ENCODE assay signal across 12 mouse cellular contexts in the genomic region with DNA sequence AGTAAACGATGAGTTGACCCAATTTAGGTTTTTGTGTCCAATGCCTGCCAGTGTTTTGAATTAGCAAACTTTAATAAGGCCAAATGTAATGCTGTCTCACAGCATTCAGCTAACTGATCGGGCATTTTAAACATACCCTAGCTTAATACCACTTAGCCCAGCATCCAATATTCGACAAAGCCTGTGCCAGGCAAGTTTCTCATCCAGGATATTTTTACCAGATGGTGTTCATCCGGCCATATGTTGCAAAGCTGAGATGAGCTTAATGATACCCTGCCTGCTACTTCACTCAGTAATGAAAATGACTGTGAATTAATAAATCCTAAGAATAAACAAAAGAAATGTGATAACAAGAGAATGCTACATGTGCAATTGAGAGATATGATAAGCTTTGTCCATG.
DNase-seq lines count a peak whose midpoint lies in the region; ATAC-seq lines count a peak whose summit lies in the region.
"Had no signal": no experiment of that assay in that cellular context is flagged by ENCODE, and none has a peak within 500 bp of the region (broad histone marks: within the 10 kb centered on the region; RNA-seq: fewer than 3 reads in every experiment).

No protein-coding gene starts in this region.

- H3K27ac ChIP-seq in forebrain, embryonic 12.5 days = no peak overlapping the region
- no peak overlapping the region for H3K27ac ChIP-seq in forebrain, embryonic 10.5 days
- H3K27ac ChIP-seq in forebrain, embryonic 14.5 days (ENCODE audit: low read depth, low read length) = no peak overlapping the region
- H3K27ac ChIP-seq in midbrain, embryonic 10.5 days (replicated peaks) = no peak overlapping the region
- H3K27ac ChIP-seq: midbrain, embryonic 12.5 days; neural tube, embryonic 12.5 days had no signal

- no peak for DNase-seq in forebrain, embryonic 10.5 days (ENCODE audit: extremely low spot score, low spot score)
- DNase-seq in retina, postnatal 1 day = peak; percentile 19
- no peak for DNase-seq in retina, embryonic 14.5 days (ENCODE audit: low spot score)
- DNase-seq in forebrain, embryonic 14.5 days (ENCODE audit: low spot score) = peak; percentile 78
- peak; percentile 37 to 54 for DNase-seq in layer of hippocampus, postnatal 36 days
- DNase-seq in midbrain, embryonic 10.5 days (ENCODE audit: low spot score) = no peak
- DNase-seq: kidney, adult 11 months; liver had no signal

- ATAC-seq in forebrain, embryonic 12.5 days (ENCODE audit: low FRiP score) = 0 out of 2 replicates have a peak, but pooled peaks have one; percentile 49
- ATAC-seq in forebrain, embryonic 14.5 days = peak; percentile 92
- ATAC-seq in erythroblast, adult 5-6 weeks (replicated peaks; ENCODE audit: low FRiP score, poor library complexity, severe bottlenecking) = no peak

- no peak overlapping the region for H3K9ac ChIP-seq in forebrain, embryonic 12.5 days
- H3K9ac ChIP-seq in forebrain, embryonic 14.5 days (ENCODE audit: low read length) = no peak overlapping the region
- H3K9ac ChIP-seq: midbrain, embryonic 12.5 days; neural tube, embryonic 12.5 days had no signal

- no peaks in the 10 kb centered on the region for H3K4me1 ChIP-seq in forebrain, embryonic 12.5 days
- H3K4me1 ChIP-seq in forebrain, embryonic 10.5 days = no peaks in the 10 kb centered on the region
- H3K4me1 ChIP-seq in forebrain, embryonic 14.5 days (ENCODE audit: control insufficient read depth, insufficient read depth, low read length) = no peaks in the 10 kb centered on the region
- no peaks in the 10 kb centered on the region for H3K4me1 ChIP-seq in midbrain, embryonic 10.5 days
- H3K4me1 ChIP-seq: midbrain, embryonic 12.5 days; neural tube, embryonic 12.5 days had no signal

- no peaks in the 10 kb centered on the region for H3K27me3 ChIP-seq in forebrain, embryonic 12.5 days
- H3K27me3 ChIP-seq in forebrain, embryonic 10.5 days (ENCODE audit: poor library complexity, severe bottlenecking) = no peaks in the 10 kb centered on the region
- H3K27me3 ChIP-seq in forebrain, embryonic 14.5 days (replicated peaks; ENCODE audit: control insufficient read depth, insufficient read depth, low read length) = no peaks in the 10 kb centered on the region
- no peaks in the 10 kb centered on the region for H3K27me3 ChIP-seq in midbrain, embryonic 10.5 days (ENCODE audit: low read depth, poor library complexity, severe bottlenecking)
- H3K27me3 ChIP-seq: midbrain, embryonic 12.5 days; neural tube, embryonic 12.5 days had no signal

- H3K4me2 ChIP-seq in forebrain, embryonic 12.5 days = no peak overlapping the region
- no peak overlapping the region for H3K4me2 ChIP-seq in forebrain, embryonic 14.5 days (ENCODE audit: low read length)
- H3K4me2 ChIP-seq: midbrain, embryonic 12.5 days; neural tube, embryonic 12.5 days had no signal

- no peak overlapping the region for H3K4me3 ChIP-seq in forebrain, embryonic 12.5 days (replicated peaks)
- H3K4me3 ChIP-seq in forebrain, embryonic 10.5 days = no peak overlapping the region
- H3K4me3 ChIP-seq in forebrain, embryonic 14.5 days (ENCODE audit: low read depth, low read length) = no peak overlapping the region
- no peak overlapping the region for H3K4me3 ChIP-seq in midbrain, embryonic 10.5 days
- H3K4me3 ChIP-seq: midbrain, embryonic 12.5 days; neural tube, embryonic 12.5 days had no signal

- H3K36me3 ChIP-seq in forebrain, embryonic 12.5 days (replicated peaks) = no peaks in the 10 kb centered on the region
- H3K36me3 ChIP-seq in forebrain, embryonic 10.5 days (replicated peaks) = no peaks in the 10 kb centered on the region
- H3K36me3 ChIP-seq in forebrain, embryonic 14.5 days (ENCODE audit: control insufficient read depth, insufficient read depth, low read length) = no peaks in the 10 kb centered on the region
- no peaks in the 10 kb centered on the region for H3K36me3 ChIP-seq in midbrain, embryonic 10.5 days
- H3K36me3 ChIP-seq: midbrain, embryonic 12.5 days; neural tube, embryonic 12.5 days had no signal

- 75% methylated on average over 4 of the region's 4 CpGs for WGBS in forebrain, embryonic 12.5 days
- 85% methylated on average over 4 of the region's 4 CpGs for WGBS in forebrain, embryonic 10.5 days
- WGBS in forebrain, embryonic 14.5 days = 57% methylated on average over 4 of the region's 4 CpGs
- WGBS in midbrain, embryonic 10.5 days = 90% methylated on average over 4 of the region's 4 CpGs

- H3K9me3 ChIP-seq in forebrain, embryonic 12.5 days = no peaks in the 10 kb centered on the region
- H3K9me3 ChIP-seq in forebrain, embryonic 10.5 days = no peaks in the 10 kb centered on the region
- no peaks in the 10 kb centered on the region for H3K9me3 ChIP-seq in forebrain, embryonic 14.5 days (replicated peaks; ENCODE audit: control insufficient read depth, low read length)
- H3K9me3 ChIP-seq in midbrain, embryonic 10.5 days (replicated peaks) = no peaks in the 10 kb centered on the region
- H3K9me3 ChIP-seq: midbrain, embryonic 12.5 days; neural tube, embryonic 12.5 days had no signal

Comparison
In these comparisons a context has a peak if more than half of its experiments do, and no peak if none do; other contexts are left out.
1. DNase-seq: peak in retina, postnatal 1 day (single experiment), forebrain, embryonic 14.5 days (single experiment) and layer of hippocampus, postnatal 36 days (2 of 2); none in forebrain, embryonic 10.5 days (single experiment), retina, embryonic 14.5 days (single experiment) and midbrain, embryonic 10.5 days (single experiment).